ENCODE assay signal across 14 mouse cellular contexts in the genomic region with DNA sequence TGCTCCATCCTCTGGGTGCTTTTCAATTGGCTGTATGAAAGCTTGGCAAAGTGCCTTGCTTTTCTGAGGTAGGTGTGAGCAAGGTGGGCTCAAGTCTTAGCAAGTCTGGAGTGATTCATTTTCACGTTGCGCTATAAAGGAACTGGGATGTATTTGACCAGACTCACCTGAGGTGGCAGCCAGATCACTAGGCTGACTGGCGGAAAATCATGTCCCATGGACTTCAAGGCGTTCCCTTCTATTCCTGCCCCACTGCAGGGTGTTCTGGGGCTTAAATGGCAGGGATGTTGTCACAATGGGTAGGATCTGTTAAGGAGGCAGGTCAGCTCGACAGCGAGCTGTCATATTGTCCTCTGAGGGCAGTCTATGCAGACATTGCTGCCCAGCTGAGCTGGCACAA. TPM values are rescaled to one million over a fixed set of nuclear protein-coding genes. Genes with fewer than 3 reads are reported as not detected.
A peak's percentile ranks its signal among the peaks of the same experiment; 100 is the strongest.
DNase-seq lines count a peak whose midpoint lies in the region; ATAC-seq lines count a peak whose summit lies in the region.
"Had no signal": no experiment of that assay in that cellular context is flagged by ENCODE, and none has a peak within 500 bp of the region (broad histone marks: within the 10 kb centered on the region; RNA-seq: fewer than 3 reads in every experiment).

No protein-coding gene starts in this region.

- H3K4me1 ChIP-seq in hindbrain, embryonic 15.5 days (replicated peaks), result peaks cover 39% of the 10 kb centered on the region
- H3K4me1 ChIP-seq in hindbrain, embryonic 14.5 days (replicated peaks; ENCODE audit: control insufficient read depth, insufficient read depth, low read length), result peaks cover 20% of the 10 kb centered on the region
- peaks cover 39% of the 10 kb centered on the region for H3K4me1 ChIP-seq in midbrain, embryonic 15.5 days
- H3K4me1 ChIP-seq in midbrain, embryonic 11.5 days (ENCODE audit: control insufficient read depth, insufficient read depth, low read length), result peaks cover 20% of the 10 kb centered on the region
- peaks cover 38% of the 10 kb centered on the region for H3K4me1 ChIP-seq in forebrain, embryonic 15.5 days
- H3K4me1 ChIP-seq in stomach, embryonic 16.5 days (ENCODE audit: control insufficient read depth, insufficient read depth, low read length), result peaks cover 31% of the 10 kb centered on the region

- no peak for DNase-seq in hindbrain, embryonic 14.5 days (ENCODE audit: low spot score)
- no peak for DNase-seq in midbrain, embryonic 11.5 days (ENCODE audit: low spot score, missing footprints)
- no peak for DNase-seq in kidney, postnatal 14 days
- DNase-seq in thymus, postnatal 36 days, result no peak
- DNase-seq: adrenal gland, postnatal 14 days; kidney, postnatal 4 days; lung, postnatal 10 days; thymus, postnatal 25 days had no signal

- no peak for ATAC-seq in hindbrain, embryonic 15.5 days (ENCODE audit: low FRiP score, low read depth)
- no peak for ATAC-seq in hindbrain, embryonic 14.5 days (ENCODE audit: low FRiP score)
- ATAC-seq in midbrain, embryonic 15.5 days (replicated peaks), result no peak
- ATAC-seq in midbrain, embryonic 11.5 days (ENCODE audit: low FRiP score), result no peak
- ATAC-seq in forebrain, embryonic 15.5 days (replicated peaks), result no peak
- no peak for ATAC-seq in stomach, embryonic 16.5 days (ENCODE audit: insufficient read depth, low FRiP score)
- ATAC-seq: liver, embryonic 12.5 days had no signal

- no peak overlapping the region for H3K4me3 ChIP-seq in hindbrain, embryonic 15.5 days
- no peak overlapping the region for H3K4me3 ChIP-seq in hindbrain, embryonic 14.5 days (replicated peaks; ENCODE audit: low read length)
- no peak overlapping the region for H3K4me3 ChIP-seq in midbrain, embryonic 15.5 days
- H3K4me3 ChIP-seq in midbrain, embryonic 11.5 days (ENCODE audit: low read depth, low read length), result no peak overlapping the region
- no peak overlapping the region for H3K4me3 ChIP-seq in forebrain, embryonic 15.5 days
- no peak overlapping the region for H3K4me3 ChIP-seq in stomach, embryonic 16.5 days (replicated peaks; ENCODE audit: low read length)
- H3K4me3 ChIP-seq: heart, embryonic 15.5 days; liver, embryonic 12.5 days had no signal

- no peaks in the 10 kb centered on the region for H3K27me3 ChIP-seq in hindbrain, embryonic 15.5 days
- no peaks in the 10 kb centered on the region for H3K27me3 ChIP-seq in hindbrain, embryonic 14.5 days (ENCODE audit: control insufficient read depth, insufficient read depth, low read length)
- H3K27me3 ChIP-seq in midbrain, embryonic 15.5 days (replicated peaks), result no peaks in the 10 kb centered on the region
- H3K27me3 ChIP-seq in midbrain, embryonic 11.5 days (ENCODE audit: control insufficient read depth, insufficient read depth, low read length), result no peaks in the 10 kb centered on the region
- H3K27me3 ChIP-seq in forebrain, embryonic 15.5 days, result no peaks in the 10 kb centered on the region
- no peaks in the 10 kb centered on the region for H3K27me3 ChIP-seq in stomach, embryonic 16.5 days (ENCODE audit: control insufficient read depth, insufficient read depth, low read length)
- H3K27me3 ChIP-seq: heart, embryonic 15.5 days; liver, embryonic 12.5 days had no signal

- WGBS in hindbrain, embryonic 15.5 days, result 77% methylated on average over 6 of the region's 6 CpGs
- WGBS in hindbrain, embryonic 14.5 days, result 80% methylated on average over 6 of the region's 6 CpGs
- WGBS in midbrain, embryonic 15.5 days, result 77% methylated on average over 6 of the region's 6 CpGs
- 84% methylated on average over 6 of the region's 6 CpGs for WGBS in midbrain, embryonic 11.5 days
- WGBS in forebrain, embryonic 15.5 days, result 77% methylated on average over 6 of the region's 6 CpGs
- WGBS in stomach, embryonic 16.5 days, result 82% methylated on average over 6 of the region's 6 CpGs

- no peak overlapping the region for H3K27ac ChIP-seq in hindbrain, embryonic 15.5 days (replicated peaks)
- H3K27ac ChIP-seq in hindbrain, embryonic 14.5 days, result no peak overlapping the region
- H3K27ac ChIP-seq in midbrain, embryonic 15.5 days, result no peak overlapping the region
- no peak overlapping the region for H3K27ac ChIP-seq in midbrain, embryonic 11.5 days (ENCODE audit: low read depth, low read length)
- 0 out of 2 replicates have a peak overlapping the region, but pooled peaks have one; percentile 3 for H3K27ac ChIP-seq in forebrain, embryonic 15.5 days (replicated peaks)
- H3K27ac ChIP-seq in stomach, embryonic 16.5 days (ENCODE audit: low read length), result peak overlapping the region; percentile 99; the same call in 1 of the 2 replicates
- H3K27ac ChIP-seq: heart, embryonic 15.5 days; liver, embryonic 12.5 days had no signal

- H3K9me3 ChIP-seq in hindbrain, embryonic 15.5 days, result no peaks in the 10 kb centered on the region
- no peaks in the 10 kb centered on the region for H3K9me3 ChIP-seq in hindbrain, embryonic 14.5 days (ENCODE audit: control insufficient read depth, low read length)
- H3K9me3 ChIP-seq in midbrain, embryonic 15.5 days, result no peaks in the 10 kb centered on the region
- no peaks in the 10 kb centered on the region; the same call in 1 of the 2 replicates for H3K9me3 ChIP-seq in midbrain, embryonic 11.5 days (ENCODE audit: control insufficient read depth, low read length)
- no peaks in the 10 kb centered on the region for H3K9me3 ChIP-seq in forebrain, embryonic 15.5 days
- H3K9me3 ChIP-seq in stomach, embryonic 16.5 days (replicated peaks; ENCODE audit: control insufficient read depth, low read length), result no peaks in the 10 kb centered on the region
- H3K9me3 ChIP-seq: heart, embryonic 15.5 days; liver, embryonic 12.5 days had no signal

- peak overlapping the region; percentile 85; the same call in 1 of the 2 replicates for H3K4me2 ChIP-seq in hindbrain, embryonic 15.5 days
- no peak overlapping the region; the same call in 1 of the 2 replicates for H3K4me2 ChIP-seq in hindbrain, embryonic 14.5 days (replicated peaks)
- H3K4me2 ChIP-seq in midbrain, embryonic 15.5 days, result peak overlapping the region; percentile 91; the same call in 1 of the 2 replicates
- no peak overlapping the region for H3K4me2 ChIP-seq in midbrain, embryonic 11.5 days
- peak overlapping the region; percentile 83; the same call in 1 of the 2 replicates for H3K4me2 ChIP-seq in forebrain, embryonic 15.5 days (replicated peaks)
- H3K4me2 ChIP-seq in stomach, embryonic 16.5 days (ENCODE audit: low read depth, low read length), result peak overlapping the region; percentile 27; the same call in 1 of the 2 replicates
- H3K4me2 ChIP-seq: heart, embryonic 15.5 days; liver, embryonic 12.5 days had no signal

- H3K36me3 ChIP-seq in hindbrain, embryonic 15.5 days, result peaks cover 6% of the 10 kb centered on the region; the same call in 1 of the 2 replicates
- H3K36me3 ChIP-seq in hindbrain, embryonic 14.5 days (replicated peaks; ENCODE audit: control insufficient read depth, insufficient read depth), result peaks cover 16% of the 10 kb centered on the region
- H3K36me3 ChIP-seq in midbrain, embryonic 15.5 days (replicated peaks), result peaks cover 1% of the 10 kb centered on the region
- 0 out of 2 replicates have a peak, but pooled peaks cover 5% of the 10 kb centered on the region for H3K36me3 ChIP-seq in midbrain, embryonic 11.5 days (ENCODE audit: control insufficient read depth, insufficient read depth, low read length)
- H3K36me3 ChIP-seq in forebrain, embryonic 15.5 days, result no peaks in the 10 kb centered on the region; the same call in 1 of the 2 replicates
- no peaks in the 10 kb centered on the region for H3K36me3 ChIP-seq in stomach, embryonic 16.5 days (ENCODE audit: control insufficient read depth, insufficient read depth, low read length)

- no peak overlapping the region for H3K9ac ChIP-seq in hindbrain, embryonic 15.5 days
- H3K9ac ChIP-seq in hindbrain, embryonic 14.5 days, result no peak overlapping the region
- H3K9ac ChIP-seq in midbrain, embryonic 15.5 days, result peak overlapping the region; percentile 15; the same call in 1 of the 2 replicates
- no peak overlapping the region for H3K9ac ChIP-seq in midbrain, embryonic 11.5 days (ENCODE audit: low read length)
- peak overlapping the region; percentile 84; the same call in 1 of the 2 replicates for H3K9ac ChIP-seq in forebrain, embryonic 15.5 days (replicated peaks)
- H3K9ac ChIP-seq in stomach, embryonic 16.5 days (ENCODE audit: low read length), result peak overlapping the region; percentile 31; the same call in 1 of the 2 replicates
- H3K9ac ChIP-seq: heart, embryonic 15.5 days; liver, embryonic 12.5 days had no signal

RNA-seq across cellular contexts. Expression of a gene that starts 2.7 kb away (rescaled TPM):
- polyA plus RNA-seq in hindbrain, embryonic 15.5 days (2015; fragmentation: Nextera tagmentation; extraction: Ambion mirVana), result 73.8 and 75.7 TPM in 2 replicates
- 69.0 and 76.0 TPM in 2 replicates for polyA plus RNA-seq in hindbrain, embryonic 14.5 days (2014; fragmentation: Nextera tagmentation; extraction: Ambion mirVana)
- 78.5 and 87.4 TPM in 2 replicates for polyA plus RNA-seq in midbrain, embryonic 15.5 days (2015; fragmentation: Nextera tagmentation; extraction: Ambion mirVana)
- polyA plus RNA-seq in midbrain, embryonic 11.5 days (2014; fragmentation: Nextera tagmentation; extraction: Ambion mirVana), result 101 and 110 TPM in 2 replicates
- polyA plus RNA-seq in forebrain, embryonic 15.5 days (2015; fragmentation: Nextera tagmentation; extraction: Ambion mirVana), result 88.2 and 89.3 TPM in 2 replicates
- polyA plus RNA-seq in stomach, embryonic 16.5 days (2015; fragmentation: Nextera tagmentation; extraction: Ambion mirVana), result 58.4 and 60.1 TPM in 2 replicates

RNA-seq across cellular contexts. Expression of a gene that starts 29.9 kb away (rescaled TPM):
- 11.3 and 11.9 TPM in 2 replicates for polyA plus RNA-seq in hindbrain, embryonic 15.5 days (2015; fragmentation: Nextera tagmentation; extraction: Ambion mirVana)
- 15.1 and 15.6 TPM in 2 replicates for polyA plus RNA-seq in hindbrain, embryonic 14.5 days (2014; fragmentation: Nextera tagmentation; extraction: Ambion mirVana)
- polyA plus RNA-seq in midbrain, embryonic 15.5 days (2015; fragmentation: Nextera tagmentation; extraction: Ambion mirVana), result 10.1 and 10.8 TPM in 2 replicates
- polyA plus RNA-seq in midbrain, embryonic 11.5 days (2014; fragmentation: Nextera tagmentation; extraction: Ambion mirVana), result 12.7 and 13.6 TPM in 2 replicates
- 14.3 TPM in 2 replicates for polyA plus RNA-seq in forebrain, embryonic 15.5 days (2015; fragmentation: Nextera tagmentation; extraction: Ambion mirVana)
- 17.7 and 17.9 TPM in 2 replicates for polyA plus RNA-seq in stomach, embryonic 16.5 days (2015; fragmentation: Nextera tagmentation; extraction: Ambion mirVana)

Comparison
In these comparisons a context has a peak if more than half of its experiments do, and no peak if none do; other contexts are left out.
1. H3K4me2 ChIP-seq: peak in hindbrain, embryonic 15.5 days (single experiment), midbrain, embryonic 15.5 days (single experiment), forebrain, embryonic 15.5 days (single experiment) and stomach, embryonic 16.5 days (single experiment); none in hindbrain, embryonic 14.5 days (single experiment) and midbrain, embryonic 11.5 days (single experiment).
2. H3K9ac ChIP-seq: peak in midbrain, embryonic 15.5 days (single experiment), forebrain, embryonic 15.5 days (single experiment) and stomach, embryonic 16.5 days (single experiment); none in hindbrain, embryonic 15.5 days (single experiment), hindbrain, embryonic 14.5 days (single experiment) and midbrain, embryonic 11.5 days (single experiment).
3. H3K27ac ChIP-seq: peak in forebrain, embryonic 15.5 days (single experiment) and stomach, embryonic 16.5 days (single experiment); none in hindbrain, embryonic 15.5 days (single experiment), hindbrain, embryonic 14.5 days (single experiment), midbrain, embryonic 15.5 days (single experiment) and midbrain, embryonic 11.5 days (single experiment).